Mouse (Mus musculus) C2C12 (cell line): ENCODE results near the gene Myadm. TPM values are rescaled to one million over a fixed set of nuclear protein-coding genes. Genes with fewer than 3 reads are reported as not detected.

Experiments
- H3K27me3 ChIP-seq: one replicate; pipeline ENCODE4 v1.6.1; 2011; ENCODE audit not compliant: control insufficient read depth, insufficient read depth, insufficient read length
- H3K36me3 ChIP-seq: one replicate; pipeline ENCODE4 v1.6.1; 2011; ENCODE audit not compliant: control insufficient read depth, insufficient read depth
- H3K4me3 ChIP-seq: one replicate; pipeline ENCODE4 v1.5.1; 2011; ENCODE audit warnings: mild to moderate bottlenecking, control low read depth; ENCODE audit not compliant: poor library complexity, insufficient read depth, severe bottlenecking
- H3K79me2 ChIP-seq: one replicate; pipeline ENCODE4 v1.6.1; 2011; ENCODE audit not compliant: control insufficient read depth, insufficient read depth
- H3K79me3 ChIP-seq: one replicate; pipeline ENCODE4 v1.6.1; 2011; ENCODE audit warnings: low read depth, control low read depth
- H3ac ChIP-seq: one replicate; pipeline ENCODE3; 2011; ENCODE audit warnings: low read depth; ENCODE audit not compliant: control insufficient read depth, insufficient read length
- CEBPB ChIP-seq: IDR thresholded peaks from one replicate; pipeline ENCODE4 v1.6.1; 2011; ENCODE audit warnings: low read depth, mild to moderate bottlenecking, control low read depth, moderate library complexity
- CTCF ChIP-seq: IDR thresholded peaks from one replicate; pipeline ENCODE4 v1.5.1; 2011; ENCODE audit not compliant: control insufficient read depth, insufficient read depth, insufficient read length
- FOSL1 ChIP-seq: IDR thresholded peaks from one replicate; pipeline ENCODE4 v1.8.0; 2011; ENCODE audit warnings: mild to moderate bottlenecking, low read length; ENCODE audit not compliant: poor library complexity, insufficient read depth, severe bottlenecking
- MAX ChIP-seq: IDR thresholded peaks from one replicate; pipeline ENCODE4 v1.6.1; 2011; ENCODE audit warnings: mild to moderate bottlenecking, control low read depth
- MYOD1 ChIP-seq: IDR thresholded peaks from one replicate; pipeline ENCODE4 v1.6.1; 2011; ENCODE audit warnings: low read depth; ENCODE audit not compliant: control insufficient read depth, insufficient read length
- MYOG ChIP-seq: IDR thresholded peaks from one replicate; pipeline ENCODE4 v1.6.1; 2011; ENCODE audit not compliant: control insufficient read depth, insufficient read length; ENCODE audit errors: extremely low read depth
- USF1 ChIP-seq: IDR thresholded peaks from one replicate; pipeline ENCODE4 v1.6.1; 2011; ENCODE audit warnings: low read depth, mild to moderate bottlenecking, control low read depth, moderate library complexity
- long read RNA-seq, 2 experiments: library from polyadenylated mRNA; unstranded; transcript quantifications; one replicate each; pipeline ENCODE4 v2.0.0; 2019 to 2020
- polyA plus RNA-seq: library from polyadenylated mRNA; unstranded; fragments of >200 nt; fragmentation: generic; extraction: Trizol; gene quantifications from one replicate; pipeline ENCODE4 v1.2.1, GENCODE M21; 2012; ENCODE audit warnings: missing spikeins

The Myadm gene
- polyA plus RNA-seq = 157 TPM
- long read RNA-seq, experiment 1, full-length matches to known transcripts = 201 of 227 reads
- long read RNA-seq, experiment 1, partial matches to known transcripts = 26 of 227 reads
- long read RNA-seq, experiment 1, other reads (novel, unspliced or antisense) = 0 of 227 reads
- long read RNA-seq, experiment 2, full-length matches to known transcripts = 158 of 192 reads
- long read RNA-seq, experiment 2, partial matches to known transcripts = 32 of 192 reads
- long read RNA-seq, experiment 2, other reads (novel, unspliced or antisense) = 2 of 192 reads

DNA sequence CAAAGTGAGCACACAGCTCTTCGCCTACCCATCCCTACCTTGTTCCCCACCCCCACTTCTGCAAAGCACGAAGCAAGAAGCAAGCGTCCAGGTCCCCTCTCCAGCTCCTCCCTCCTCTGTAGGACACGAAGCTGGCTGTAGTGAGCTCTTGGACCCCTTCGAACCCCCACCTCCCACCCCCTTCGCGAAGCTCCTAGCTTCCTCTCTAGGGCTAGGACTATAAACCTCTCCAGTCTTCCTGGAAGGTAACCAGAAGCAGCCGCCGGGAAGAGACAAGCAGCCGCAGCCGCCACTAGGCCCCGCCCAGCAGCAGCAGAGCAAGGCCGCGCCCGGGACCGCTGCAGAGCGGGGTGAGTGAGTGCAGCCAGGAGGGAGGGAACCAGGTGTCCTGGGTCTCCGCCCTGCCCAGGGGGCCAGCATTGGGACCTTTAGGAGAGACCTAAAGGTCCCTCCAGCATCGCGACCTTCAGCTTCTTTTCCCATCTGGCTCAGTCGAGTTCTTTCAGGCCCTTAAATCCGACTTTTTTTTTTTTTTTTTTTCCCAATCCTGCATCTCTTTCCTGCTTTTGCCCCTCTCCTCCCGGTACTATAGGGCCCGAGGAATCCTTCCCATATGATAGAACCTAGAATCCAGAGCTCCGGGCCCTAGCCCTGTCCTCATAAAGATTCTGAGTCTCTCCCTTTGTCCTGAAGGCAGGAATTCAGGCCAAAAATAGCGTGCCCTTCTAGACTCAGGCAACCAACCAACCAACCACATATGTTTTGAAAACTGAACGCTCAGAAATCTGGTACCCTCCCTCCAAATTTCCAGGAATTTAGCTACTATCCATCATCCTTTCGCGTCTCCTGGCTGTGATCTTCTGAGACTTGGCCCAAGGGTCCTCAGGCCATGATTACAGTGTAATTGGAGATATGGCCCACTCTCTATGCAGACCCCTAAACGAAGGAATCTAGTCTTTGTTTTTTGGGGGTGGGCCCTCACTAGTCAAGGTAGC, at the start of gene Myadm, which contains the start of gene Prkcg:
Gene Myadm, plus strand, starts transcription at position 105 of the 995 bp plus-strand sequence.
Gene Prkcg, plus strand, starts transcription at position 204 of the 995 bp plus-strand sequence.
- Histone ChIP-seq H3K79me2 (peaks cover 36% of the 10 kb centered on the region), H3K27me3 (no peaks in the 10 kb centered on the region), H3K36me3 (peaks cover 11% of the 10 kb centered on the region), H3K79me3 (peaks cover 27% of the 10 kb centered on the region), H3ac (peak within 1 kb of the TSS; percentile 73), H3K4me3 (peak within 1 kb of the TSS; percentile 51)
- no peak for TF ChIP-seq CTCF
- no peak for TF ChIP-seq MAX
- TF ChIP-seq FOSL1 = no peak
- no peak for TF ChIP-seq CEBPB
- no peak for TF ChIP-seq USF1
- TF ChIP-seq MYOD1 = no peak
- no peak for TF ChIP-seq MYOG

DNA sequence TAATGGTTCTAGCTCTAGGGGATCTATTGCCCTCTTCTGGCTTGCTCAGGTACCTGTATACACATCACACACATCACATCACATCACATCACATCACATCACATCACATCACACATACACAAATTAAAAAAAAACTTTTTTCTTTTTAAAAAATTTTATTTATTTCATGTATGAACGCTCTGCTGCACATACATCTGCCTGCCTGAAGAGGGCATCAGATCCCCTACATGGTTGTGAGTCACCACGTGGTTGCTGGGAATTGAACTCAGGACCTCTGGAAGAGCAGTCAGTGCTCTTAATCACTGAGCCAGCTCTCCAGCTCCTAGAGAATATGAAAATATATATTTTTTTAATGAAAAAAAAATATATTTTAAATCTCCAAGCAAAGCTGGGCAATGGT, 49.7 kb upstream of the Myadm start:
- H3K4me3 ChIP-seq = no peak overlapping the region
- H3K79me3 ChIP-seq = no peaks in the 10 kb centered on the region
- H3K79me2 ChIP-seq = no peaks in the 10 kb centered on the region
- TF ChIP-seq MYOG (no peak), MYOD1 (no peak), MAX (no peak), FOSL1 (no peak), CTCF (no peak), USF1 (no peak), CEBPB (no peak)
- H3ac ChIP-seq = no peak overlapping the region
- H3K36me3 ChIP-seq = no peaks in the 10 kb centered on the region
- no peaks in the 10 kb centered on the region for H3K27me3 ChIP-seq

DNA sequence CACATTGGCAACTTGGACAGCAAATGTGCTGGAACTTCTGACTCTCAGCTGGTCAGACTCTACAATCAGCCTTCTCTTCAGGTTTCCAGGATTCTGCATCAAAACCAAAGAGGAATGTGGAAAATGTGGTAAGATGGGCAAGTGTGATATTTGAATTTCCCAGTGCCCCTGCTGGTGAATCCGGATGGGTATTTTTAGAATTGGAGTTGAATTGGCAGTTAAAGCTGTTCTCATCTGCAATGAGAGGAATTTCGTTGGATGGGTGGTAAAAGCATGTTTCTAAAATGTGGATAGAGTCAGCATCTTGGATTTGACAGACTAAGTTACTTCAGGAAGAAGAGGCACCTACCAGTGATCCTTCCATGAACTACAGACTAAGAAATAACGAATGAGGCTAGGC, 28.2 kb upstream of the Myadm start:
- Histone ChIP-seq H3K79me2 (no peaks in the 10 kb centered on the region), H3ac (no peak overlapping the region), H3K4me3 (no peak overlapping the region), H3K36me3 (no peaks in the 10 kb centered on the region), H3K79me3 (no peaks in the 10 kb centered on the region), H3K27me3 (no peaks in the 10 kb centered on the region)
- no peak for TF ChIP-seq CEBPB

DNA sequence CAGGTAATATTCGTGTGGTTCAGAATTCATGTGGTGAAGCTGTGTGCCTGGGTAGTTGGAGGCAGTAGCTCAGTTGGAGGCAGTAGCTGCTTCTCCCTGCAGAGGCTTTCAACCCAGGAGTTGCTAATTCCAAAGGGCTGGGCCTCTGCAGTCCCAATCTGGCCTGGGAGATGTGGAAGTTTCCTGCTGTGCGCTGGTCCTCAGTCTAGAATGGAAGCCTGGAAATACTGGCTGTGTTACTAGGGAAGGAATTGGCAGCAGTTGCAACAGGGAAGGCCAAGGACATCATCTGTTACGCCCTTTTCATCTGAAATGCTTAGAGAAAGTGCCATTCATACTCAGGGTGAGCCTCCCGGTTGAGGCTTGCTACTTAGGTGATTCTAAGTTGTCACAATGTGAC, 27.4 kb upstream of the Myadm start:
- Histone ChIP-seq H3K27me3 (no peaks in the 10 kb centered on the region), H3K79me3 (no peaks in the 10 kb centered on the region), H3K36me3 (no peaks in the 10 kb centered on the region), H3ac (no peak overlapping the region), H3K4me3 (no peak overlapping the region), H3K79me2 (no peaks in the 10 kb centered on the region)
- TF ChIP-seq CTCF (no peak), CEBPB (no peak), FOSL1 (no peak)

DNA sequence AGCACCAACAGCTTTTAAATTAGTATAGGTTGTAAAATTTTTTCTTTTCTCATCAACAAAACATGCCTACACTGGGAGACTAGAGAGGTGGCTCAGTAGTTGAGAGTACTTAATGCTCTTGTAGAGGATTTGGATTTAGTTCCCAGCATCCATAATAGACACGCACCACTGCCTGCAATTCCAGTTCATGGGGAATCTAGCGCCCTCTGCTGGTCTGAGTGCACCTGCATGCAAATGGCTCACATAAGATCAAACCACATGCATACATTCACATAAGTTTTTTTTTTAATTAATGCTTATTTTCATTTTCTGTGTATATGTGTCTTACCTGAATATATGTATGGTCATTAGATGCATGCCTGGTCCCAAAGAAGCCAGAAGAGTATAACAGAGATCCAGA, 26.1 kb upstream of the Myadm start:
- Histone ChIP-seq H3K27me3 (no peaks in the 10 kb centered on the region), H3K79me2 (no peaks in the 10 kb centered on the region), H3K79me3 (no peaks in the 10 kb centered on the region), H3ac (no peak overlapping the region), H3K36me3 (no peaks in the 10 kb centered on the region), H3K4me3 (no peak overlapping the region)
- no peak for TF ChIP-seq MYOD1
- peak; percentile 21 for TF ChIP-seq CTCF
